In the genomic region with DNA sequence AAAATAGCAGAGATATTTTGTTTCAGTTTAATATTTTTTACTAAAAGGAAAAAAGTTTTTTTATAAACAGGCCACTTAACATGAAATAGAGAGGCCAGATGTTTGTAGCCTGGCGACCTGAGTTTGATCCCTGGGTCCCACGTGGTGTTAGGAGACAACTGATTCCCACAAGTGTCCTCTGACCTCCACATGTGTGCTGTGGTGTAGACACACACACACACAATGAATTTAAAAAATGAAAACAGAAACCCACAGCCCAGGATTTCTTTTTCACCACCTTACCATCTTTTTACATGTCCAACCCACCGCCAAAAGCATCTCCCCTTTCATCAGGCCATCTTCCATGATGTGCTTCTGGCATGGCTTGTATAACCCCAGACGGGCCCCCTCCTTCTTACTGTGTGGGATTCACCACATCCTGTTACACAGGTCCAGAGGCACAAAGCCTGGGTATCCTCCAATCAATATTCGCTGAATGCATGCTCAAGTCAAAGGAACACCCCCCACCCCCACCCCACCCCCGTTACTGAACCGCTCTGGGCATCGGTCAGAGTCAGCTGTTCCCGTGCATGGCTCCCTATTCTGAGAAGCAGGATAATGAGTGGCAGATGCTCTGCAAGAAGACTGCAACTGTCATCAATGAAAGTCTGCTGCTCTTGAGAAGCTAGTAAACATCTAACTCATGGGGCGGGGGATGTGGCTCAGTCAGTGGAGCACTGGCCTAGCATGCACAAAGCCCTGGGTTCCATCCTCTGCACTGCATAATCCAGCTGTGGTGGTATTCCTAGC, we compare ENCODE assay signal across 8 mouse cellular contexts. TPM values are rescaled to one million over a fixed set of nuclear protein-coding genes. Genes with fewer than 3 reads are reported as not detected.
DNase-seq lines count a peak whose midpoint lies in the region; ATAC-seq lines count a peak whose summit lies in the region.

No protein-coding gene starts in this region.

- no peak overlapping the region for H3K4me3 ChIP-seq in heart, embryonic 10.5 days
- no peak overlapping the region for H3K4me3 ChIP-seq in embryonic facial prominence, embryonic 10.5 days
- H3K4me3 ChIP-seq in liver, embryonic 13.5 days (replicated peaks) = no peak overlapping the region

- H3K4me1 ChIP-seq in heart, embryonic 10.5 days = peaks cover 28% of the 10 kb centered on the region
- peaks cover 25% of the 10 kb centered on the region for H3K4me1 ChIP-seq in embryonic facial prominence, embryonic 10.5 days
- peaks cover 70% of the 10 kb centered on the region for H3K4me1 ChIP-seq in liver, embryonic 13.5 days (replicated peaks)

- H3K9me3 ChIP-seq in heart, embryonic 10.5 days = no peaks in the 10 kb centered on the region
- peaks cover 6% of the 10 kb centered on the region; the same call in 1 of the 2 replicates for H3K9me3 ChIP-seq in embryonic facial prominence, embryonic 10.5 days
- no peaks in the 10 kb centered on the region for H3K9me3 ChIP-seq in liver, embryonic 13.5 days (replicated peaks)

- DNase-seq in heart, embryonic 10.5 days (ENCODE audit: low spot score) = no peak
- DNase-seq in heart, adult 18-20 months = no peak
- DNase-seq in 416B (ENCODE audit: low read depth) = peak; percentile 93
- peak; percentile 63 for DNase-seq in embryonic facial prominence, embryonic 10.5 days (ENCODE audit: low spot score)
- no peak for DNase-seq in liver, embryonic 13.5 days
- no peak for DNase-seq in cerebellum, adult 18-20 months
- no peak for DNase-seq in ovary, postnatal 14 days (ENCODE audit: low spot score)
- no peak for DNase-seq in gastrocnemius, postnatal 36 days

- 0 out of 2 replicates have a peak, but pooled peaks have one; percentile 11 for ATAC-seq in liver, embryonic 13.5 days (ENCODE audit: low read depth)

- intact Hi-C loops in gastrocnemius, postnatal 36 days (cut with DNase I) = loop anchor here (5.0 kb wide), 1 partner anchor 49 kb away; no protein-coding TSS in a partner anchor

- H3K9ac ChIP-seq in liver, embryonic 13.5 days = no peak overlapping the region

- H3K36me3 ChIP-seq in heart, embryonic 10.5 days = peaks cover 16% of the 10 kb centered on the region
- H3K36me3 ChIP-seq in embryonic facial prominence, embryonic 10.5 days (replicated peaks) = peaks cover 8% of the 10 kb centered on the region; the same call in 1 of the 2 replicates
- H3K36me3 ChIP-seq in liver, embryonic 13.5 days = 0 out of 2 replicates have a peak, but pooled peaks cover 3% of the 10 kb centered on the region

- H3K4me2 ChIP-seq in liver, embryonic 13.5 days = peak overlapping the region; percentile 42

- 79% methylated on average over 10 of the region's 10 CpGs for WGBS in heart, embryonic 10.5 days
- 57% methylated on average over 10 of the region's 10 CpGs for WGBS in embryonic facial prominence, embryonic 10.5 days
- 25% methylated on average over 10 of the region's 10 CpGs for WGBS in liver, embryonic 13.5 days (ENCODE audit: insufficient replicate concordance)

- no peaks in the 10 kb centered on the region for H3K27me3 ChIP-seq in heart, embryonic 10.5 days (ENCODE audit: insufficient read depth, poor library complexity, severe bottlenecking)
- H3K27me3 ChIP-seq in embryonic facial prominence, embryonic 10.5 days (replicated peaks; ENCODE audit: low read depth, poor library complexity, severe bottlenecking) = no peaks in the 10 kb centered on the region
- H3K27me3 ChIP-seq in liver, embryonic 13.5 days = no peaks in the 10 kb centered on the region

- peak overlapping the region; percentile 36; the same call in 1 of the 2 replicates for H3K27ac ChIP-seq in heart, embryonic 10.5 days
- H3K27ac ChIP-seq in embryonic facial prominence, embryonic 10.5 days (replicated peaks) = peak overlapping the region; percentile 58
- H3K27ac ChIP-seq in liver, embryonic 13.5 days = peak overlapping the region; percentile 71; the same call in 1 of the 2 replicates

RNA-seq across cellular contexts. Expression of a gene that starts 25.7 kb away (rescaled TPM):
- 17.7 and 21.6 TPM in 2 replicates for polyA plus RNA-seq in heart, embryonic 10.5 days (2016; fragmentation: Nextera tagmentation; extraction: Ambion mirVana)
- total RNA-seq in heart, adult 18-20 months (2021) = 10 to 100 TPM; 52.3 to 62.0 TPM
- 15.7 and 17.0 TPM in 2 replicates for polyA plus RNA-seq in embryonic facial prominence, embryonic 10.5 days (2016; fragmentation: Nextera tagmentation; extraction: Ambion mirVana)
- 5.7 and 6.9 TPM in 2 replicates for polyA plus RNA-seq in liver, embryonic 13.5 days (2015; fragmentation: Nextera tagmentation; extraction: Ambion mirVana)
- total RNA-seq in gastrocnemius, postnatal 36 days (2021) = 10 to 100 TPM; 10.6 to 10.7 TPM

RNA-seq across cellular contexts. Expression of a gene that starts 36.0 kb away (rescaled TPM):
- 35.9 and 37.4 TPM in 2 replicates for polyA plus RNA-seq in heart, embryonic 10.5 days (2016; fragmentation: Nextera tagmentation; extraction: Ambion mirVana)
- 10 to 100 TPM; 26.2 to 27.4 TPM for total RNA-seq in heart, adult 18-20 months (2021)
- polyA plus RNA-seq in embryonic facial prominence, embryonic 10.5 days (2016; fragmentation: Nextera tagmentation; extraction: Ambion mirVana) = 28.7 and 32.4 TPM in 2 replicates
- polyA plus RNA-seq in liver, embryonic 13.5 days (2015; fragmentation: Nextera tagmentation; extraction: Ambion mirVana) = 11.8 and 14.1 TPM in 2 replicates
- 10 to 100 TPM; 19.2 to 23.8 TPM for total RNA-seq in gastrocnemius, postnatal 36 days (2021)

Comparison
In these comparisons a context has a peak if more than half of its experiments do, and no peak if none do; other contexts are left out.
1. DNase-seq: peak in 416B (single experiment) and embryonic facial prominence, embryonic 10.5 days (single experiment); none in heart, embryonic 10.5 days (single experiment), heart, adult 18-20 months (0 of 2), liver, embryonic 13.5 days (single experiment), cerebellum, adult 18-20 months (0 of 2), ovary, postnatal 14 days (single experiment) and gastrocnemius, postnatal 36 days (0 of 2).
2. Peak in every context shown above with its lines, with median percentiles within 50 percentile points of each other: H3K27ac ChIP-seq.